Mouse (Mus musculus): Measurements from ENCODE around the gene Agtpbp1. TPM values are rescaled to one million over a fixed set of nuclear protein-coding genes. Genes with fewer than 3 reads are reported as not detected.
A peak's percentile ranks its signal among the peaks of the same experiment; 100 is the strongest.
"Not testable (repeated sequence)": the region's sequence is repeated elsewhere in the genome, so short reads cannot be mapped to it uniquely, and the experiment has no call there.

Gene Agtpbp1
- polyA plus RNA-seq, 1 experiment: 103 TPM

GRCm38 (mm10) chr13:59480599-59481483, 104.2 kb downstream of the Agtpbp1 start:
- no peak overlapping the region for H3K4me3 ChIP-seq (replicated peaks; ENCODE audit: insufficient read depth, low read depth, low read length)
- TF ChIP-seq CTCF (IDR thresholded peaks at IDR 0.05; ENCODE audit: borderline replicate concordance, insufficient read depth, low read depth, low read length) (no peak), POLR2A (IDR thresholded peaks at IDR 0.05; ENCODE audit: borderline replicate concordance, insufficient read depth, low read length) (no peak)
- WGBS: 89% methylated on average over 13 of the region's 13 CpGs
- H3K4me1 ChIP-seq (ENCODE audit: control insufficient read depth, insufficient read depth, low read length): no peaks in the 10 kb centered on the region
- no peak for DNase-seq
- H3K27ac ChIP-seq (ENCODE audit: insufficient read depth, low read length): no peak overlapping the region
- no peaks in the 10 kb centered on the region for H3K27me3 ChIP-seq (ENCODE audit: control insufficient read depth, insufficient read depth, low read length)

GRCm38 (mm10) chr13:59477928-59478327, 107.1 kb downstream of the Agtpbp1 start:
- H3K27me3 ChIP-seq (ENCODE audit: control insufficient read depth, insufficient read depth, low read length); H3K4me3 ChIP-seq (replicated peaks; ENCODE audit: insufficient read depth, low read depth, low read length); H3K27ac ChIP-seq (ENCODE audit: insufficient read depth, low read length); H3K4me1 ChIP-seq (ENCODE audit: control insufficient read depth, insufficient read depth, low read length); DNase-seq: not testable (repeated sequence)
- 84% methylated on average over 7 of the region's 7 CpGs for WGBS

GRCm38 (mm10) chr13:59477451-59477850, 107.6 kb downstream of the Agtpbp1 start:
- TF ChIP-seq POLR2A (IDR thresholded peaks at IDR 0.05; ENCODE audit: borderline replicate concordance, insufficient read depth, low read length) (no peak), CTCF (IDR thresholded peaks at IDR 0.05; ENCODE audit: borderline replicate concordance, insufficient read depth, low read depth, low read length) (no peak)
- DNase-seq: no peak
- H3K4me3 ChIP-seq (replicated peaks; ENCODE audit: insufficient read depth, low read depth, low read length): no peak overlapping the region
- no peak overlapping the region for H3K27ac ChIP-seq (ENCODE audit: insufficient read depth, low read length)
- 89% methylated on average over 14 of the region's 14 CpGs for WGBS
- H3K27me3 ChIP-seq (ENCODE audit: control insufficient read depth, insufficient read depth, low read length): no peaks in the 10 kb centered on the region
- no peaks in the 10 kb centered on the region for H3K4me1 ChIP-seq (ENCODE audit: control insufficient read depth, insufficient read depth, low read length)

- WGBS: 31% methylated on average over 8 of the region's 8 CpGs
- no peak overlapping the region for H3K4me3 ChIP-seq (replicated peaks; ENCODE audit: insufficient read depth, low read depth, low read length)
Observed at GRCm38 (mm10) chr13:59474973-59475372, 110.1 kb downstream of the Agtpbp1 start.

GRCm38 (mm10) chr13:59473341-59473740, 111.7 kb downstream of the Agtpbp1 start:
- Histone ChIP-seq H3K4me1 (ENCODE audit: control insufficient read depth, insufficient read depth, low read length) (peaks cover under 1% of the 10 kb centered on the region), H3K27me3 (ENCODE audit: control insufficient read depth, insufficient read depth, low read length) (no peaks in the 10 kb centered on the region), H3K27ac (ENCODE audit: insufficient read depth, low read length) (no peak overlapping the region), H3K4me3 (replicated peaks; ENCODE audit: insufficient read depth, low read depth, low read length) (no peak overlapping the region)
- WGBS: 87% methylated on average over 10 of the region's 10 CpGs
- no peak for DNase-seq
- TF ChIP-seq POLR2A (IDR thresholded peaks at IDR 0.05; ENCODE audit: borderline replicate concordance, insufficient read depth, low read length) (no peak), CTCF (IDR thresholded peaks at IDR 0.05; ENCODE audit: borderline replicate concordance, insufficient read depth, low read depth, low read length) (no peak)

More at GRCm38 (mm10) chr13:59474973-59475372, 110.1 kb downstream of the Agtpbp1 start:
- H3K27ac ChIP-seq (ENCODE audit: insufficient read depth, low read length): no peak overlapping the region
- no peak for DNase-seq
- no peaks in the 10 kb centered on the region for H3K4me1 ChIP-seq (ENCODE audit: control insufficient read depth, insufficient read depth, low read length)
- H3K27me3 ChIP-seq (ENCODE audit: control insufficient read depth, insufficient read depth, low read length): no peaks in the 10 kb centered on the region
- TF ChIP-seq CTCF (IDR thresholded peaks at IDR 0.05; ENCODE audit: borderline replicate concordance, insufficient read depth, low read depth, low read length) (no peak), POLR2A (IDR thresholded peaks at IDR 0.05; ENCODE audit: borderline replicate concordance, insufficient read depth, low read length) (no peak)

GRCm38 (mm10) chr13:59472222-59472621, 112.8 kb downstream of the Agtpbp1 start:
- TF ChIP-seq CTCF (IDR thresholded peaks at IDR 0.05; ENCODE audit: borderline replicate concordance, insufficient read depth, low read depth, low read length) (0 out of 2 replicates have a peak, but pooled peaks have one; percentile 16), POLR2A (IDR thresholded peaks at IDR 0.05; ENCODE audit: borderline replicate concordance, insufficient read depth, low read length) (no peak)

GRCm38 (mm10) chr13:59469701-59470100, 115.3 kb downstream of the Agtpbp1 start:
- WGBS: 86% methylated on average over 5 of the region's 5 CpGs
- DNase-seq: no peak
- H3K27me3 ChIP-seq (ENCODE audit: control insufficient read depth, insufficient read depth, low read length): no peaks in the 10 kb centered on the region
- no peak overlapping the region for H3K4me3 ChIP-seq (replicated peaks; ENCODE audit: insufficient read depth, low read depth, low read length)
- no peak overlapping the region for H3K27ac ChIP-seq (ENCODE audit: insufficient read depth, low read length)
- peaks cover 14% of the 10 kb centered on the region for H3K4me1 ChIP-seq (ENCODE audit: control insufficient read depth, insufficient read depth, low read length)
- TF ChIP-seq CTCF (IDR thresholded peaks at IDR 0.05; ENCODE audit: borderline replicate concordance, insufficient read depth, low read depth, low read length) (no peak), POLR2A (IDR thresholded peaks at IDR 0.05; ENCODE audit: borderline replicate concordance, insufficient read depth, low read length) (no peak)

More at GRCm38 (mm10) chr13:59472222-59472621, 112.8 kb downstream of the Agtpbp1 start:
- no peak overlapping the region for H3K27ac ChIP-seq (ENCODE audit: insufficient read depth, low read length)
- H3K27me3 ChIP-seq (ENCODE audit: control insufficient read depth, insufficient read depth, low read length): no peaks in the 10 kb centered on the region
- no peak for DNase-seq
- H3K4me3 ChIP-seq (replicated peaks; ENCODE audit: insufficient read depth, low read depth, low read length): no peak overlapping the region
- peaks cover 10% of the 10 kb centered on the region for H3K4me1 ChIP-seq (ENCODE audit: control insufficient read depth, insufficient read depth, low read length)
- 63% methylated on average over 5 of the region's 5 CpGs for WGBS

- TF ChIP-seq POLR2A (IDR thresholded peaks at IDR 0.05; ENCODE audit: borderline replicate concordance, insufficient read depth, low read length): no peak
- no peak for TF ChIP-seq CTCF (IDR thresholded peaks at IDR 0.05; ENCODE audit: borderline replicate concordance, insufficient read depth, low read depth, low read length)
- Histone ChIP-seq H3K4me3 (replicated peaks; ENCODE audit: insufficient read depth, low read depth, low read length) (no peak overlapping the region), H3K4me1 (ENCODE audit: control insufficient read depth, insufficient read depth, low read length) (peaks cover 14% of the 10 kb centered on the region), H3K27me3 (ENCODE audit: control insufficient read depth, insufficient read depth, low read length) (no peaks in the 10 kb centered on the region), H3K27ac (ENCODE audit: insufficient read depth, low read length) (no peak overlapping the region)
- WGBS: 68% methylated on average over 8 of the region's 8 CpGs
- no peak for DNase-seq
Observed at GRCm38 (mm10) chr13:59468181-59468802, 116.7 kb downstream of the Agtpbp1 start.

All from cerebellum, adult 2 months (tissue).